Mouse (Mus musculus): ENCODE data around the gene Bahcc1.

DNA sequence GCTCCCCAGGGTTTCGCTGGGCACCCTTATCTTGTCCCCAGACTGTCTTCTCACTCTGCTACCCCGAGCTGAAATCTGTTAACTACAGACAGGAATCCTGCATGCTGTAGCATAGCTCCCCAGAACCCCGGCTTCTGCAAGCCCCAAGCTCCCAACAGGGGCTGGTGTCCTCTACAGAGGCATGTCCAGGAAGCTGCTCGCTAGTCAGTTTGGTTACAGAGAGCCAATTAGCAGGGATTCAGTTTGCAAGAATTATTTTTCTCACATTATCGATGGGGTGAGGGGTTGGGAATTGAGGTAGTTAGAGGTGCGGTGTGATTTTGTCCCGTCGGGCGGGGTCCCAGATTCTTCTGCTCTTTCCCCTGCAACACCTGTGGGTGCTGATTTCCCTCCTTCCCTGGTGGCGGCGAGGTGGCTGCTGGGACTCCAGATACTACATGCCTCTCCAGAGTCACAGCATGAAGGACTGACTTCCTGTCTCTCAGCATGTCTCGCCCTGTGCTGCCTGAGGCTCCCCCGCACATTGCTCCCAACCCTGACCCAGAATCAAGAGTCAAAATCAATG, 84.0 kb downstream of the Bahcc1 start:
- TF ChIP-seq MAFK (IDR thresholded peaks at IDR 0.05; ENCODE audit: insufficient read depth, low read depth, low read length) (no peak), CHD2 (IDR thresholded peaks at IDR 0.05; ENCODE audit: low read depth, low read length) (no peak), HCFC1 (IDR thresholded peaks at IDR 0.05; ENCODE audit: borderline replicate concordance, insufficient read depth, low read length) (no peak), ZC3H11A (IDR thresholded peaks at IDR 0.05; ENCODE audit: borderline replicate concordance, low read depth, low read length) (no peak)

Measured in ES-E14 (cell line).